Mouse (Mus musculus): ENCODE results near the gene Hsd17b7. TPM values are rescaled to one million over a fixed set of nuclear protein-coding genes. Genes with fewer than 3 reads are reported as not detected.

Hsd17b7 gene
- polyA plus RNA-seq, 1 experiment: 9.5 TPM

DNA sequence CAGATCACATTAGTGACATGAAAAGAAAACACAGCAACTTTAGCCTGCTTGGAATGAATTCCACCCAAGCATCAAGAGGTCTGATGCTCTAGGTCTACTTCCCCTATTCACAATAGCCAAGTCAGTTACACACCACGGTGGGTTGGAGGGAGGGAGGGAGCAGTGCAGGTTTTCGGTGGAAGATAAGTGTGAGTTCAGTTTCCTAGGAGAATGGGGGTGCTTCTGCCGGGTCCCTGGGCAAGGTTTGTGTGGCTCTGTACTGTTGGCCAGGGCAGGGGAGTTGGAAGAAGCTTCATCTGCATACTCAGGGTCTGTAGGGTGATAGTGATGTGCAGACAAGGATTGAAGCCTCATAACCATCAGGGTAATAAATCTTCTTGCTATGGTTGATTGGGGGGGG is 23.0 kb downstream of the Hsd17b7 start:
- no peak overlapping the region for H3K4me3 ChIP-seq
- H3K36me3 ChIP-seq (ENCODE audit: control insufficient read depth, insufficient read depth): peaks cover 9% of the 10 kb centered on the region
- no peak overlapping the region for H3ac ChIP-seq (ENCODE audit: control insufficient read depth, insufficient read length)
- H3K27me3 ChIP-seq (ENCODE audit: control insufficient read depth, insufficient read depth, insufficient read length): no peaks in the 10 kb centered on the region
- TF ChIP-seq MAX (IDR thresholded peaks at IDR 0.05; ENCODE audit: low read depth): no peak
- no peak for TF ChIP-seq MYOG (IDR thresholded peaks at IDR 0.05; ENCODE audit: control insufficient read depth in 1 of 3, insufficient read depth in 1 of 3, insufficient read length in 2 of 3, low read depth in 2 of 3)
- TF ChIP-seq TCF3 (IDR thresholded peaks at IDR 0.05; ENCODE audit: insufficient read length, low read depth): no peak
- no peak for TF ChIP-seq POLR2A (IDR thresholded peaks at IDR 0.05; ENCODE audit: insufficient read length, low read depth)
- TF ChIP-seq POLR2AphosphoS2 (IDR thresholded peaks at IDR 0.05; ENCODE audit: insufficient read length, low read depth): no peak
- TF ChIP-seq USF1 (IDR thresholded peaks at IDR 0.05; ENCODE audit: low read depth): no peak
- TF ChIP-seq REST (IDR thresholded peaks at IDR 0.05; ENCODE audit: insufficient read depth, insufficient read length): no peak
- TF ChIP-seq MYOD1 (IDR thresholded peaks at IDR 0.05; ENCODE audit: control insufficient read depth in 1 of 3, insufficient read length in 2 of 3, low read depth in 2 of 3): no peak
- no peak for TF ChIP-seq TCF12 (IDR thresholded peaks at IDR 0.05; ENCODE audit: insufficient read depth, poor library complexity, severe bottlenecking)
- no peak for TF ChIP-seq SRF (IDR thresholded peaks at IDR 0.05; ENCODE audit: control insufficient read depth, insufficient read length, low read depth)
- no peak for TF ChIP-seq E2F4 (IDR thresholded peaks at IDR 0.05; ENCODE audit: insufficient read depth)
- no peak for TF ChIP-seq CEBPB (IDR thresholded peaks at IDR 0.05; ENCODE audit: insufficient read depth, poor library complexity, severe bottlenecking)
- H3K79me2 ChIP-seq (ENCODE audit: control insufficient read depth, insufficient read depth): no peaks in the 10 kb centered on the region
- H3K4me2 ChIP-seq (ENCODE audit: low read depth): no peak overlapping the region

DNA sequence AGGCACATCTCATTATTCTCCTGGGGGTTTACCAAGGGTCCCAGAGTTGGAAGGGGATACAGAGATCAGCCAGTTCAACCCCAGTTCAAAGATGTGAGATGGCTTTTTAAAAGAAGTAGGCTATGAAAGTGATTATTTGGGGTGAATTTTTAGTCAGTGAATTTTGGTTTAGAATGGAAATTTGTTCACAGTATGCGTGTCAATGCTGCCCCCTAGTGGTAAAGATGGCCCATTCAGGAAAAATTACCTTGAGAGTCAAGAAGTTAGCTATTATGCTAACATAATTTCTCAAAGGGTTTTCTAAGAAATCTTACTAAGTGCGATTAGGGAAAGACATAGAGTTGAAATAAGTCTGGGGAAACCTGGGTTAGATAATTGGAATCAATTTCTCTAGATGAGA is 29.7 kb downstream of the Hsd17b7 start:
- Histone ChIP-seq H3K4me2 (ENCODE audit: low read depth) (no peak overlapping the region), H3K27me3 (ENCODE audit: control insufficient read depth, insufficient read depth, insufficient read length) (no peaks in the 10 kb centered on the region), H3K36me3 (ENCODE audit: control insufficient read depth, insufficient read depth) (no peaks in the 10 kb centered on the region), H3ac (ENCODE audit: control insufficient read depth, insufficient read length) (no peak overlapping the region), H3K79me2 (ENCODE audit: control insufficient read depth, insufficient read depth) (no peaks in the 10 kb centered on the region), H3K4me3 (no peak overlapping the region)
- no peak for TF ChIP-seq MAX (IDR thresholded peaks at IDR 0.05; ENCODE audit: low read depth)
- TF ChIP-seq CEBPB (IDR thresholded peaks at IDR 0.05; ENCODE audit: insufficient read depth, poor library complexity, severe bottlenecking): no peak
- no peak for TF ChIP-seq USF1 (IDR thresholded peaks at IDR 0.05; ENCODE audit: low read depth)
- no peak for TF ChIP-seq POLR2AphosphoS2 (IDR thresholded peaks at IDR 0.05; ENCODE audit: insufficient read length, low read depth)

DNA sequence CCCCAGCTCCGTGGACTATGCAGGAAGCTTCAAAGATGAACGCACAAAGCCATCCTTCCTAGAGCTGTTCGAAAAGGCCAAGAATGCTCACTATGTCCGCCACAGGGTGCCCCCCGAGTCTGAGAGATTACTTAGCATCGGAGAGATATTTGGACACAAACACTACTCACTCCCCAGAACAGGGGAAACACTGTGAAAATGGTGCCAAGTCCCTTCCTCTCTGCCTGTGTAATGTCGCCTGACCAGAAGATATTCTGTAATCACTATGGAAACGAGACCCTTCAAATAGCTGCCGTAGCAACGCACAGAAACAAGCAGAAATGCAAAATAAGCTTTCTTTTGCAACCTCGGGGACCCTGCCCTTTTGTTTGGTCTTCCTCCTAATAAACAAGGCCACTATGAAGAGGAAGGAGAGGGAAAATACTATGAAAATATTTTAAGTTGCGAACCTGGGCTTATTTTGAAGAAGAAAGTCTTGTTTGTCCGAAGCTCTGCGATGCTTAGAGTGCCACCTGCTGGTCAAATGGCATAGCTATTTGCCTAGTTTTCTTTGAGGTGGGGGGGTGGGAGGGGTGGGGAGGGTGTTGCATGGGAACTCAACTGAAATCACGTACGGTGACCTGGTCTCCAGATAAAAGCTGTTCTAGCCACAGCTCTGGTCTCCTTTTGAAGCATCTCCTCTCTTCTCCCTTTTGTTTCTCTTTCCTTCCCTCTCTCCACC is 34.9 kb downstream of the Hsd17b7 start:
- Histone ChIP-seq H3K4me2 (ENCODE audit: low read depth) (no peak overlapping the region), H3ac (ENCODE audit: control insufficient read depth, insufficient read length) (no peak overlapping the region)

DNA sequence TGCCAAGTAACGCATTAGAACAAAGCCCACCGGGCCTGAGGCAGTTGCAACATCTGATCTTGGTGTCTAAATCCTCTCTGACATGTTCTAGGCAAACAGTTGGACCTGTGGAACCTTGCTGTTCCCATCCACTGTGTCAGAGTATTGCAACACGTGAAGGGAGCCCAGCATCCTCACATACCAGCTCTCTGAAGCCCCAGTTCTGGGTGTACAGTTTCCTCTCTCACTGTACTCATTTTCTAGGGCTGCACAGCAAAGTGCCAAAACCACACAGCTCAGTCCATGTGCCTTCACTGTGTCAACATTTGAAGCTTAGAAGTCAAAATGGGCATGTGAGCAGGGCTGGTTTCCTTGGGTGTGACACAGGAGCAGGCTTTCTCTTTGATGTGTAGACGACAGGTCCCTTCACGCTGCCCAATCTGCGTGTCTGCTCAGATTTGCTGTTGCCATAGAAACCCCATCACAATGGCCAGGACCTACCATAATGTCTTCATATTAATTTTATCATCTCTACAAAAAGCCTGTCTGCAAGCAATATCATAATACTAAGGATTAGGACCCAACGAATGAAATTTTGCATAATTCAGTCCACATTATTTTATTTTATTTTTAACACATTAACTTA is 36.8 kb downstream of the Hsd17b7 start:
- TF ChIP-seq REST (IDR thresholded peaks at IDR 0.05; ENCODE audit: insufficient read depth, insufficient read length): no peak
- no peak for TF ChIP-seq POLR2AphosphoS2 (IDR thresholded peaks at IDR 0.05; ENCODE audit: insufficient read length, low read depth)
- TF ChIP-seq E2F4 (IDR thresholded peaks at IDR 0.05; ENCODE audit: insufficient read depth): no peak
- no peak for TF ChIP-seq TCF3 (IDR thresholded peaks at IDR 0.05; ENCODE audit: insufficient read length, low read depth)
- no peak for TF ChIP-seq MYOG (IDR thresholded peaks at IDR 0.05; ENCODE audit: control insufficient read depth in 1 of 3, insufficient read depth in 1 of 3, insufficient read length in 2 of 3, low read depth in 2 of 3)
- no peak for TF ChIP-seq TCF12 (IDR thresholded peaks at IDR 0.05; ENCODE audit: insufficient read depth, poor library complexity, severe bottlenecking)
- no peak for TF ChIP-seq USF1 (IDR thresholded peaks at IDR 0.05; ENCODE audit: low read depth)
- no peak for TF ChIP-seq MAX (IDR thresholded peaks at IDR 0.05; ENCODE audit: low read depth)
- no peak for TF ChIP-seq CEBPB (IDR thresholded peaks at IDR 0.05; ENCODE audit: insufficient read depth, poor library complexity, severe bottlenecking)
- TF ChIP-seq MYOD1 (IDR thresholded peaks at IDR 0.05; ENCODE audit: control insufficient read depth in 1 of 3, insufficient read length in 2 of 3, low read depth in 2 of 3): no peak
- no peak for TF ChIP-seq SRF (IDR thresholded peaks at IDR 0.05; ENCODE audit: control insufficient read depth, insufficient read length, low read depth)
- no peak for TF ChIP-seq POLR2A (IDR thresholded peaks at IDR 0.05; ENCODE audit: insufficient read length, low read depth)

More for the DNA sequence above, 34.9 kb downstream of the Hsd17b7 start:
- TF ChIP-seq POLR2AphosphoS2 (IDR thresholded peaks at IDR 0.05; ENCODE audit: insufficient read length, low read depth) (no peak), POLR2A (IDR thresholded peaks at IDR 0.05; ENCODE audit: insufficient read length, low read depth) (no peak), TCF3 (IDR thresholded peaks at IDR 0.05; ENCODE audit: insufficient read length, low read depth) (no peak), USF1 (IDR thresholded peaks at IDR 0.05; ENCODE audit: low read depth) (no peak), MYOD1 (IDR thresholded peaks at IDR 0.05; ENCODE audit: control insufficient read depth in 1 of 3, insufficient read length in 2 of 3, low read depth in 2 of 3) (no peak), TCF12 (IDR thresholded peaks at IDR 0.05; ENCODE audit: insufficient read depth, poor library complexity, severe bottlenecking) (no peak), E2F4 (IDR thresholded peaks at IDR 0.05; ENCODE audit: insufficient read depth) (no peak), MYOG (IDR thresholded peaks at IDR 0.05; ENCODE audit: control insufficient read depth in 1 of 3, insufficient read depth in 1 of 3, insufficient read length in 2 of 3, low read depth in 2 of 3) (no peak), REST (IDR thresholded peaks at IDR 0.05; ENCODE audit: insufficient read depth, insufficient read length) (no peak), CEBPB (IDR thresholded peaks at IDR 0.05; ENCODE audit: insufficient read depth, poor library complexity, severe bottlenecking) (no peak), MAX (IDR thresholded peaks at IDR 0.05; ENCODE audit: low read depth) (no peak), SRF (IDR thresholded peaks at IDR 0.05; ENCODE audit: control insufficient read depth, insufficient read length, low read depth) (no peak)
- H3K27me3 ChIP-seq (ENCODE audit: control insufficient read depth, insufficient read depth, insufficient read length): no peaks in the 10 kb centered on the region
- H3K4me3 ChIP-seq: no peak overlapping the region
- no peaks in the 10 kb centered on the region for H3K36me3 ChIP-seq (ENCODE audit: control insufficient read depth, insufficient read depth)
- no peaks in the 10 kb centered on the region for H3K79me2 ChIP-seq (ENCODE audit: control insufficient read depth, insufficient read depth)

More for the DNA sequence above, 36.8 kb downstream of the Hsd17b7 start:
- Histone ChIP-seq H3K79me2 (ENCODE audit: control insufficient read depth, insufficient read depth) (no peaks in the 10 kb centered on the region), H3K27me3 (ENCODE audit: control insufficient read depth, insufficient read depth, insufficient read length) (no peaks in the 10 kb centered on the region), H3K4me3 (no peak overlapping the region), H3K4me2 (ENCODE audit: low read depth) (no peak overlapping the region), H3ac (ENCODE audit: control insufficient read depth, insufficient read length) (no peak overlapping the region), H3K36me3 (ENCODE audit: control insufficient read depth, insufficient read depth) (no peaks in the 10 kb centered on the region)
